Mouse (Mus musculus) spleen, postnatal 4 days (tissue): ENCODE data around the gene Gimap8.
"Not testable (repeated sequence)": the region's sequence is repeated elsewhere in the genome, so short reads cannot be mapped to it uniquely, and the experiment has no call there.

Experiments used
- DNase-seq, 2 experiments: peaks; one replicate each; pipeline ENCODE4 v3.0.0; 2022; ENCODE audit warnings: low spot score in 2 of 2

Gimap8 gene

DNA sequence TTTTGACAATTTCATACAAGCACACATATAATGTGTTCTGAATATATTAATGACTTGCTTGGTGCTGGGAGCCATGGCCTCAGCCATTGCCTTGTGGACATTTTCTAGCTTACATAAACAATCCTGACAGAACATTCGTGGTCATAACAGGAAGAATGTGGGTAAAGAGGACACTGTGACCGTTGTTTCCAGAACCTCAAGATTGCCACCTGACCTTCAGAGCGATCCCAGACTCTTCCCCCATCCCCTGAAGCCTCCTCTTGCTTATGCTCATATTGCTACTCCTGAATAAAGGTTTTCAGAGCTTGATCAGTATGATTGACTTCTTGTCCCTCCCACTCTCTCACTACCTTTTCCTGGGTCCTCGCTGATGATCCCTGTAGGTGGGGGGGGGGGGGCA is 31.4 kb downstream of the Gimap8 start:
- DNase-seq: no peak

DNA sequence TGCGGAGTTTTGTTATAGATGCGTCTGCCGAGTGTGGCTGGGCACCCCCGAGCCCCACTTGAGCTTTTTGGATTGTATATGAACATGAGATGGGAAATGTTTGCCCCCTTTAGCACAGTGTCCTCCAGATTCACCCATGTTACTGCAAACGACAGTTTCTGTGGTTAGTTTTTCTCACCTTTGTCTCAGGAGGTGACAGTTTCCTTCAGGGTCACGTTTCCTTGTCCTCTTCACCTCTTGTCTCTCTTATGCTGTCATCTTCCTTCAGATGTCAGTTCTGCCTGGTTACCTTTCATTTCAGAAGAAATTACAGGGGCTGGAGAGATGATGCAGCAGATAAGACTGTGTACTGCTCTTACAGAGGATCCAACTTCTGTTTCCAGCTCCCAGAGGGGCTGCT is 32.7 kb downstream of the Gimap8 start:
- no peak for DNase-seq

DNA sequence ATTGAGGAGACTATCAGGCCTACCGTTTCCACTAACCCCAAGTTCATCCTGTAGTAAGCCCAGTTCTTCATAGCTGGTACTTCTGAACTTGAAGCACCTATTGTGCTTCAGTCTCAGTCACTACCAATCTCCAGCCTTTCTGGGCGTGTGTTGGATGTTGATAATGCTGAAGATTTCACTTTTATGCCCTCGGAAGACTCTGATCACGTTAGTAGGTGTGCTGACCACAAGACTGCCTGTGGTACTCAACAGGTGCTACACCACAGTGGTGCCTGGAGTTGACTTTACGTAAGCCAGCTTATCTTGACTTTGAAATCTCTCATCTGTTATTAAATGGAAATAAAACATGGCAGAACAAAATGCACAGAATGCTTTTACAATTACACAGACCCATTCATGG is 33.4 kb downstream of the Gimap8 start:
- no peak for DNase-seq

DNA sequence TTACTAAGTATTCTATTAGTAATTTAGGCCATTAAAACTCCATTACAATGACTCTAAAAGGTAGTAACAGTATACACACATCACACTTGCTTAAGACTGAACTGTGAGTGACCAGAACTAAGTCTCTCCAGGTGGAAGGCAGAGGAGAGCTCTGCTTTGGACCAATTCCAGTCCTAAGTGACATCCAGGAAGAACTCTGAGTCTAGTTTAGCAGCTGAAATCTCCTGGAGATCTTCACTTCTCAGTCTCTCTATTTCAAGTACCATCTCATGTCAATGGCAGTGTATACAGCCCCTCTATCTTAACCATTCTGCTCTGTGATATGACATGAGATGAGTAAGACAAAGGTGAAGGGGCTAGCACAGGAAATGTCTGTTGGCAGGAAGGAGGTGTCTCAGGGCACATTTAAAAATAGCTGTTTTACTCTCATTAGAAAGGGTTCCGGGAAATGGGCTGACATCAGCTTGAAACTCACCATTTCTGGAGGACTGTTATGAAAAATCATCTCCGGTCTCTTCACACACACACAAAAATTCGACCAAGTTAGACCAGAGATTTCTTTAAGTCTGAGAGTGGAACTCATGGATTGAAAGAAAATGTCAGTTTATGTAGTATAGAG is 34.5 kb downstream of the Gimap8 start:
- DNase-seq: no peak

DNA sequence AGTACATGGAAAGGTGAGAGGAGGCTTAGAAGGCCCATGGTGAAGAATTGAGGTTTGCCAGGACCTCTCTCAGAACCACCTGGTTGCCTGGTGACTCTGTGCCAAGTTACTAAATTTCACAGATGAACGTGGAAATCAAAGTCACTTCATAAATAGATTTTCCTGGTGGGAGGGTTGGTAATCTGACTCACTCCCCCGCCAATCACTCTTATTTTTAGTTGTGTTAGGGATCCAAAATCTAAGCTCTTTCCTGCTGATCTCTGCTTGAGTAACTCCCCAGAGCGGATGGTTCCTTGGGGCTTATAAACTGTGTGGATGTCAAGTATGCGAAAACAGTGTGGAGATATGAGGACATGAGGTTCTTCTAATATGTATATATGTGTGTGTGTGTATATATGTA is 35.2 kb downstream of the Gimap8 start:
- DNase-seq: no peak

DNA sequence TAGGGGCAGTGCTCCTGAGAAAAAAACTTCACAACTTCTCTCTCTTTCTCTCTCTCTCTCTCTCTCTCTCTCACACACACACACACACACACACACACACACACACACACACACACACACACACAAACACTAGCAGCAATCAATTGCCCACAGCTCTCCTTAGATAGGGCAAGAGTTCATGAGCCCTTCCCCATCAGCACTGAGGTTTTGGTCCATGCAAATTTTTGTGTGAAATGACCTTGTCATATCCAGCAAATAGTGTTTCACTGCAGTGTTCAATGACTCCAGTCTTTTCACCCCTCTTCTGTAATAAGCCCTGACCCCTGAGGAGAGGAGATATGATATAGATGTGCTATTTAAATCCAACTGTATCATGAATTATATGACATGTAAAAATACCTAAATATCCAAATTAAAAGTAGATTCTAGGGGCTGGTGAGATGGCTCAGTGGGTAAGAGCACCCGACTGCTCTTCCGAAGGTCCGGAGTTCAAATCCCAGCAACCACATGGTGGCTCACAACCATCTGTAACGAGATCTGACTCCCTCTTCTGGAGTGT is 36.3 kb downstream of the Gimap8 start:
- DNase-seq: not testable (repeated sequence)

DNA sequence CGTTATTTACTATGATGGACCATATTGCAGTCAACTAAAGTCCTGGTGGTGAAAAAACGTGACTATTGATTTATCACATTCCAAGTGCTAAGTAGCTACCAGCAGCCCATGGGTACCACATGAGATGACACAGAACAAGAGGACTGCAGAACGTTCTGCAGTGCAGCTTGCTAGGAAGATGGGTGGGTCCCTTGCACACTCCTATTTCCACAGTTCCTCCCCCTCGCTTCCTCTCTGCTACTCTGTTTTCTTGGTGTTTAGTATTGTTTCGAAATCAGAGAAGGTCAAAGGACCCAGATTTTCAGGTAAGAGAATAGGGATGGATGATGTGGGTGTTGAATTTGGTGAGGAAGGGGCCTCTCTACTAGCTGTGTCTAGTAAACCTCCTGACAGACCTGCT is 37.3 kb downstream of the Gimap8 start, which contains the start of gene Gimap4:
Gene Gimap4, plus strand, starts transcription at position 231 of the 400 bp plus-strand sequence.
- no peak for DNase-seq

DNA sequence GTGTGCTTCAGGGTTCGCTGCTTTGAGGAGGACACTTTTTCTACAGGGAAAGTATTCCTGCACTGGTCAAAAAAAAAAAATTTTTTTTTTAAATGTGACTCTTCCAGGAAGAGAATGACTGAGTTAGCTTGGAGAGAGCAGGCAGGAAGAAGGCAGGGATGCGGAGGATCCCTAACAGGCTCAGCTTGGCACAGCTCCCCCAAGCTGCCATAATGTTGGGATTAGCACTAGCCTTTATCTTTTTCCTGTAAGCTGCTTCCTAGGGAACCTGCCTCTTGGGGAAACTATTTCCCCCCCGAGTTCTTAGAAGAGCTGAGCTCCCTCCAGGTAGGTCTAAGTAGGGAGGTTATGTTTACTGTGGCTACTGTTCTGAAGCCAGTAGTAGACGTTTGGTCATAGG is 37.8 kb downstream of the Gimap8 start:
- DNase-seq: no peak

DNA sequence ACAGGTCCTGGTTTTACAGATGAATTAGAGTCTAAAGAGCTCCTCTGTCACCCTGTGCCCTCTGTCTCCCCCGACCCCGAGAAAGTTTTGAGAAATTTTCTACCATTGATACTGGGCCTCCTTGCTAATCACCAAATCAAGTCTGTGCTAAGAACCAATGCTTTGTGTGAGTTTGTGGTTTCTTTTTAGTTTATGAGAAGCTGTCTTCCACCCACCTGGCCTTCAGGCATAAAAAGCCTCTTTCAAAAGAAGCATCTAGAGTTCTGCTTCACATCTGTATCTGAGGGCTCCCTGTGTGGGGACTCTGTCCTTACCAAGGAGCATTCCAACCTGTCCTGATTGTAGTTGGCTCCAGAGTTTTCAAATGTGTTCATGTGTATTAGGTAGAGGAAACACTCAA is 38.2 kb downstream of the Gimap8 start:
- DNase-seq: no peak

DNA sequence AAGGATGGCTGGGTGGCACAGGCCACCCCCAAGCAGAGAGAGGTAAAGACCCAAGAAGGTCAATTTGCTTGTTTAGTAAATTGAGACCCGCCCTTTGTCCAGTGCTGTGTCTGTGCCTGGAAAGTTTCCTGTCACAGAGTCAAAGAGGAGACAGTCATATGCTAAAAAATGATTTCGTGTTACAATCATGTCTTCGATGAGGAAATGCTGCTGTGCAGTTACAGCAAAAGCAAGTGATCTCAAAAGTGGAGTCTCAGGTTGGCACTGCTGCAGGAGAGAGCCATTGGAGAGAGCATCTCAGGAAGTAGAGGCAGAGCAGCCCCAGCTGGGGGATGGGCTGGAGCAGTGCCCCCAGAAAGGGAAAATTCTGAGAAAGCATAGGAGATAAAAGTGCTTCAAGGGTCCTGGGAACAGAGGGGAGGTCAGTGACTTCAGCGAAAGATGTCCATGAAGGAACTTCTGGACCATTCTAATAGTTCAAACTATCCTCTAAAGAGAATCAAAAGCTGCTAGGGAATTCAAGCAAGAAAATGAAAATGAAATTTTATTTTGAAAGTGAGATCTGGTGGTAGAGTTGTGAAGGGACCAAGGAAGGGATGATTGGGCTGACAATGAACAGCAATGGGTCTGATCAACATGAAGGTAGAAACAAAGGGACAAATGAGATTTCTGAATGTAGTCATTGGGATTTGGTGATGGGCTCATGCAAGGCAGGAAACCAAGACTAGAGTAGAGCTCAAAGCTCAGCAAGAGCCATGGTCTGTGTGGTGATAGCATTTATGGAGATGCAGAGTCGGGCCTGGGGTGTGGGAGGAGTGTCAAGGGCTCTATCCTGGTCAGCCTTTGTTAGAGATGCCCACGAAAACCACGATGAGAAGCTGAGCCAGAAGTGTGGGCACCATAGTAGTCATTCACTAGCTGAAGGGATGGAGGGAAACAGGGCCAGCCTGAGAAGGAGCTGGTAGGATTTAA is 38.9 kb downstream of the Gimap8 start:
- no peak for DNase-seq

DNA sequence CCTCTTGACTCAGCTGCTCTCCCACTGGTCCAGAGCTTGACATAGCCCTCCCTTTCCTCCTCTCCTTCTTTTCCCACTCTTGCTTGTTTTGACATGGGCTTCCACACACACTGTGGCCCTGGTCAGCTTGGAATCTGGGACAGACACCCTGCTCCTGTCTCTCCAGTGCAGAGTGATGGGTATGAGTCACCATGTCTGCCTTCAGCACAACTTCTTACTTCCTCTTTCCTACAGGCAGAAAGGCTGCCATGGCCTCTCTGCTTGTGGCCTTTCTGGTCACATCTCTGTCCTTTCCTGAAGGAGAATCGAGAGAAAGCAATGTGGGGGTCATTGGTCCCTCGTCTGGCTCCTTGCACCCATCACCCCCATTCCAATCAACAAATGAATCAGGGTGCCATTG is 40.0 kb downstream of the Gimap8 start:
- no peak for DNase-seq

DNA sequence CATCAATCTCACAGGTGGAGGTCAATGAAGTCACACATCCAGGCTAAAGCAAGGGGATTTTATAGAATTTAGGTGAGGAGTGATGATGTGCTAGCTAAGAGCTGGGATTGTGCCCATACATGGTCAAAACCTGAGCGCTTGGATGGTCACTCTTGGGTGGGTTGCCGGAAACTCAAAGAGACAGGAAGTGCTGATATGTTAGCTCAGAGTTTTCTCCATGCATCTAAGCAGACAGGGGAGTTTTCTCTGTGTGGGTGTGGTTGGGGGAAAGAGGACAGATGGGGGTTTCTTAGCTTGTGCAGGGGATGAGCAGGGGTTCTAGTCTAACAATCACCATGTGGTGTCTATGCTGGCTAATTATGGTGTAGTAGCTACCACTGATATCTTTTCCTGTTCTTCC is 42.3 kb downstream of the Gimap8 start:
- DNase-seq: no peak

DNA sequence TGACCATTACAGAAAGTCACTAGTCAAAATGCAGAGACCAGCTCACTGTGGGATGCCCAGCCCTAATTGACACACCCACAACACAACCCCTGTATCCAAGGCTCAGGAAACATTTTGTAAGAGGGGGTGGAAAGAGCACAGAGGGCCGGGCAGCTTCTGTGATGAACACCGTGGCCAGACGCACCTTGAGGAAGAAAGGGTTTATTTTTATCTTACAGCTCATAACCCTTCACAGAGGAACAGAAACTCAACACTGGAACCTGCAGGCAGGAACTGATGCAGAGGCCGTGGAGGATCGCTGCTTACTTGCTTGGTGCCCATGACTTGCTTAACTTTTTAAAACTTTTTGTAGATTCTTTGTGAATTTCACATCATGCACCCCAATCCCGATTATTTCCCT is 45.9 kb downstream of the Gimap8 start:
- no peak for DNase-seq

DNA sequence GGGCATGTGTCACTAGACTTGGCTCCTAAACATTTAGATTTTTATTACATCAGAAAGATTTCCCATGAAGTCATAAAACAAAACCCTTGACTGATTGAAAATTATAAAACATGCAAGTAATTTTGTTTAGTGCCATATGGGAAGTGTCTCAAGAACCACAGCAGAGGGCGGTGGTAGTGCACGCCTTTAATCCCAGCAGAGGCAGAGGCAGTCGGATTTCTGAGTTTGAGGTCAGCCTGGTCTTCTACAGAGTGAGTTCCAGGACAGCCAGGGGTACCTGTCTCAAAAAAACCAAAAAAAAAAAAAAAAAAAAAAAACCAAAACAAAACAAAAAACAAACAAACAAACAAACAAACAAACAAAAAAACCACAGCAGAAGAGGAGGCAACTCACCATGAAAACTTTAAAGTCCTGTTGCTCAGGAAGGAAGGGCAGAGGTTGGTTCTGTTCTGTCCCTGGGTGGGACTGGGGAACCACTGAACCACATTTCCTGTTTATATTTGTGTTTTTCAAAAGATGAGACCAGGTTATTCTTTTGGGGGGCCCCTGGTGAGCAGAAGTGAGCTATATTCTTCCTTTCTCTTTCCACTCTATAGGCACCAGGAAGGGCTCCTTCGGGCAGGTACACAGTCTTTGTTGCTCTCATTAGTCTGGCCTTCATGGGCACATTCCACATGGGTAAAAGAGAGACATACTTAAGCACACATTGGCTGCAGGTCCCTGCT is 50.0 kb downstream of the Gimap8 start:
- no peak for DNase-seq

DNA sequence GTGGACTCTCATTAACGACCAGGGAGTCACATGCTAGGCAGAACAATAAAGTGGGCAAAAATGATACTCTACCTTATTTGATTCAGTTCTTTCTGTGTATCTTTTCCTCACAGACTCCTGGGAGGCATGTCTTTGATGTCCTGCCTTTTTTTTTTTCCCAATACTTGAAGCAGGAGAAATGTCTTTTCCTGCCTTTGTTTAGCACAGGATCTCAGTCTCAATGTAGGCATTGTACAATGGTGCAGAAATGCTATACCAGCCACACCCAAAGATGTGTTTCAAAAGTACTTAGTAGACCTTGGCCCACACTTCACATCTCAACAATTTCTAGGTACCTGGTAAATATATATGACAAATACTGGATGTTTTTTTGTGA is 50.5 kb downstream of the Gimap8 start:
- no peak for DNase-seq

DNA sequence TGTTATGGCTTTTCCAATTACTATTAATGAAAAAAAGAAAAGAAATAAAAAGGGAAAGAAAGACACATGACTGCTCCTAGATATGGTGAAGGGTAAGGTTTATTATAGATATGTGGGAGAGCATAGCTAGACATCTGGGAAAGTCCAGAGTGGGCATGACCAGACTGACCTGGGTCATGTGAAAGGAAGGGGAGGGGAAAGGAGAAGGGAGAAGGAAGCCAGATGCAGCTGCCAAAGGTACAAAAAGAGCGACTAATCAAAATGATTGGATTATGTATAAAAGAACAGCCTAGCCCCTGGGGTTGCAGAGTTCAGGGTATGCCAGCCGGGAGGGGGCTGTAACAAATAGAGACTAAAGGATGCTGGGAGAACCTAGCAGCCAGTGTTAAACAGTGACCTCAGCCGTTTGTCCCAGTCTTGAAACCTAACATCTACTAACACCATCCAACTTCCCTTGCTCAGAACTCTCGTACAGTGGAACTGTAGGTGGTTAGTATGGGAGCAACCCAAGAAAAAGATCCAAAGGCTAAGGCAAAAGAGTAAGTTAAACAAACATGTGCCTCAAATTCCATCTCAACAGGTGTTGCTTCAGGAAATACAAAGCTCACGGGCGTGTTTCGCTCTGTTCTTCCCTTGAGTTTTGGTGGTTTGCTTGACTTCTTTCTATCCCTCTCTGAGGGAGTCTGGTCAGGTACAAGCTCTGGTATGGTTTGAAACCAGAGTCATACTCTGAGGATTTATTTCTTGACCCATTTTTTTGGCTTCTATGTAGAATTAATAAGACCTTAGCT is 51.2 kb downstream of the Gimap8 start:
- DNase-seq: no peak

DNA sequence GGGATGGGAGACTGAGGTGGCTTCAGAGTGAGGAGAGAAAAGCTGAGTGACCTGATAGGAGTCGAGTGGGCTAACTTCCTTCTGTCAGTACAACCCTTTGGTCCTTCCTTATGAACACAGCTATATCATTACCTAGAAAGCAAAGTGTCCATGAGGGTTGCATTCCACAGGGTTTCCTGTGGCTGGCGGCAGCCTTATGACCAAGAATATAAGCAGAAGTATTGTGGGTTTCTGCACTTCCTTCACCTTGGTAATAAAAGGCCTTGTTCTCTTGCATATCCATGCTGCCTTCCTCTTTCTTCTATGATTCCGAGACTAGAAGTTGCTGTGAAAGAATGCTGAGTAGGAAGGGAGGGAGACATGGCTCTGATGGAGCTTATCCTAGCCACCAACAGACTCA is 51.9 kb downstream of the Gimap8 start:
- DNase-seq: no peak

DNA sequence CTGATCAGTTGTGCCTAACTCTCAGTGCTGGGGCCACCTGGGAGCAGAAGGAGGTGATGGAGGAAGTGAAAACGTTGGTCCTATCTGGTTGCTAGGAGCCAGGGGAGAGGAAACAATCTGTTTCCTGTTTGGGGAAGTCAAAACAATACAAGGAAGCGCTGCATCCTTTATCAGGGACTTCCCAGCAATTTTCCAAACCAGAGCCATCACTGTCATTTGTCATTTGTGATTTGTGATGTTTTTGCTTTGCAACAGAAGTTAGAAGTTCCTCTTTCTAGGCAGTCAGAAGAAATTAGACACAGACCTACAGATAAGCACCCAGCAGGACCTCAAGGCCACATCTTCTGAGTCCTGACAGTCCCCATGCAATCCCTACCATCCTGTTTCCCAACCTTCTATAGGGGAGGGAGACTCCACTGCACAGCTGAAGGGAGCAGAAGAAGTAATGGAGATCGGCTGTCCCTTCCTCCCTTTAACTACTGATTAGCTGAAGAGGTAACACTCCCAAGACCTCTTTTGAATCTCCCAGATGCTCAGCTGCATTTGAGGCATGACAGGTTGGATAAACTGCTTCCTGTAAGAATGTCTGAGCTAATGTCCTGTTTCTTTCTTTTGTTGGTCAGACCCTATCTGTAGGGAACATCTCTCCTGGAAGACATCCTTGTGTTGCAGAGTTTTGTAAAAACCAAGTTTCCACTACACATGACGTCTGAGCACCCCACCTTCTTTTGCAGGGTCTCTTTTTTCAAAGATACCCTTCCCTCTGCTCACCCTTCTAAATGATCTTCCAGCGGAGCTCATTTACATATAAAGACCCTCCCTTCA is 53.4 kb downstream of the Gimap8 start:
- DNase-seq: no peak

DNA sequence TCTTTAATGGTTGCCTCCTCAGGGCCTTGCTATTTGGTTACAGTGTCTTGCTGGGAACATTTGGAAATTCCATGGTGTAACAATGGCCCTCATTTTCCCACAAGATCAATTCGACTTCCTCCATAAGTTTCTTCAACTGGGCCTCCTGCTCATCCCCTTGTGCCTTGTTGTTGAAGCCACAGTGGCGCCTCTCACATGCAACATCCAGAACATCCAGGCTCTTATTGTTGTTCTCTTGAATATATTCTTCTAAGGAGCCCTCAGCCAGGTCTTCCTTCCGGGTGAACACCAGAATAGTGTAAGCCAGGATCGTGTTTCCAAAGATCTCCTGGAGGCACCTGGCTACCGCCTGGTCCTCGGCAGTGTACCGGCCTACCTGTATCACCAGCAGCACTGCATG is 55.1 kb downstream of the Gimap8 start:
- no peak for DNase-seq

DNA sequence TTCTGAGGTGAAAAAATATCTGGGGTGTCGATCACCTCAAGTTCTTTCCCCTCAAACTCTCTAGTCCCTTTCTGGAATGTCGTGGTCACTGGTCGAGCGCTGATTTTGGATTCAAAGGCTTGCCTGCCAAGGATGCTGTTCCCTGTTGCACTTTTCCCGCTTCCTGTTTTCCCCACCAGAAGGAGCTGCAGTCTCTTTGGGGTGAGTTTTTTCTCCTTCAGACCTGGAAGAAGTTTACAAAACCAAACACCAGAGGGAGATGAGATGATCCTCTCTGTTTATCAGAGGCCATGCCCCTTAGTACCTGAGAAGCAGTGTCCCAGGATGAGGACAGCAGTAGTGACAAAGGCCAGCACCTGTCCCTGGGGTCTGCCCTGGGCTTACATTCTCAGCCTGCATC is 55.6 kb downstream of the Gimap8 start:
- no peak for DNase-seq

DNA sequence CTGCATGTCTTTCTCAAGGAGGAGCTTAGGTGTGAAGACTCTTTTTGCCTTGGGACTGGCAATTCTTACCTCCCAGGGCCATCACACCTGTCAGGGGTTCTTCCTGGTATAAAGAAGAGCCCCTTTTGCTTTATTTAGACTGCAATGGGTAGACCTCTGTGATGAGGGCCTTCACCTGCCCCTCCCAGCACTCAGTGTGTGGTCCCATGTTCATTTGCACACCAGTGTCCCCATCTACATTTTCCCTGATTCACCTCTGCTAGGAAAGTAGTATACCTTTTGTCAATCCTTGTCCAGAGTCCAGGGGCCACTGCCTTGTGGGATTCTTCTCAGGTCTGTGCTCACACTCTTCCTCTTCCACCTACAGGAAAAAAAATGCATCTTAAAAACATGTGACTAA is 57.1 kb downstream of the Gimap8 start:
- DNase-seq: no peak
